Mouse (Mus musculus) forebrain, embryonic 11.5 days (tissue): ENCODE data around the gene Arhgef2. TPM values are rescaled to one million over a fixed set of nuclear protein-coding genes. Genes with fewer than 3 reads are reported as not detected.
A peak's percentile ranks its signal among the peaks of the same experiment; 100 is the strongest.
"Not testable (repeated sequence)": the region's sequence is repeated elsewhere in the genome, so short reads cannot be mapped to it uniquely, and the experiment has no call there.

Source experiments
- ATAC-seq: fragments of 200-750 bp; cut with Nextera tagmentation; replicated peaks from 2 replicates; pipeline ENCODE4 v1.8.0; 2017; ENCODE audit warnings: moderate TSS enrichment; ENCODE audit not compliant: low FRiP score
- DNase-seq: peaks from one replicate; pipeline ENCODE4 v3.0.0-alpha.2; 2017; ENCODE audit warnings: low spot score
- H3K27ac ChIP-seq: fragments of 300-500 bp; sonication (generic); 2 replicates; pipeline ENCODE4 v1.5.1; 2014; ENCODE audit warnings: low read depth, low read length
- H3K27me3 ChIP-seq: fragments of 300-500 bp; sonication (generic); 2 replicates; pipeline ENCODE4 v1.6.1; 2014; ENCODE audit warnings: mild to moderate bottlenecking, low read length, mixed read lengths; ENCODE audit not compliant: control insufficient read depth, insufficient read depth
- H3K36me3 ChIP-seq: fragments of 300-500 bp; sonication (generic); 2 replicates; pipeline ENCODE4 v1.6.1; 2014; ENCODE audit warnings: mild to moderate bottlenecking, low read length, moderate library complexity, mixed read lengths; ENCODE audit not compliant: control insufficient read depth, insufficient read depth
- H3K4me1 ChIP-seq: fragments of 300-500 bp; sonication (generic); replicated peaks from 2 replicates; pipeline ENCODE4 v1.6.1; 2014; ENCODE audit warnings: low read length, mixed read lengths; ENCODE audit not compliant: control insufficient read depth, insufficient read depth
- H3K4me2 ChIP-seq: fragments of 300-500 bp; sonication (generic); 2 replicates; pipeline ENCODE4 v1.6.1; 2014; ENCODE audit warnings: low read depth, mild to moderate bottlenecking, low read length, moderate library complexity, mixed read lengths; ENCODE audit not compliant: severe bottlenecking
- H3K4me3 ChIP-seq: fragments of 300-500 bp; sonication (generic); 2 replicates; pipeline ENCODE4 v1.5.1; 2014; ENCODE audit warnings: low read depth, low read length
- H3K9ac ChIP-seq: fragments of 300-500 bp; sonication (generic); 2 replicates; pipeline ENCODE4 v1.6.1; 2014; ENCODE audit warnings: low read length
- H3K9me3 ChIP-seq: fragments of 300-500 bp; sonication (generic); 2 replicates; pipeline ENCODE4 v1.6.1; 2016; ENCODE audit warnings: low read length, mixed read lengths; ENCODE audit not compliant: control insufficient read depth
- WGBS: fragments of 180-500 bp; shearing (Covaris S2); extraction: QIAGEN DNeasy Blood & Tissue Kit; methylation state at CpG from one replicate; pipeline ENCODE4 v1.1.7; 2014; 5-methylcytosine and 5-hydroxymethylcytosine counted together
- polyA plus RNA-seq: library from polyadenylated mRNA; unstranded; fragments of >200 nt; fragmentation: Nextera tagmentation; extraction: Ambion mirVana; gene quantifications from 2 replicates; pipeline ENCODE4 v1.2.1, GENCODE M21; 2014

Gene Arhgef2
- polyA plus RNA-seq, 1 experiment from 2014 or later = 123 TPM

GRCm38 (mm10) chr3:88593893-88594580, 11.7 kb upstream of the Arhgef2 start:
- DNase-seq (no peak), ATAC-seq (no peak)
- Histone ChIP-seq H3K4me1 (no peaks in the 10 kb centered on the region), H3K4me3 (no peak overlapping the region), H3K36me3 (no peaks in the 10 kb centered on the region), H3K9me3 (no peaks in the 10 kb centered on the region), H3K4me2 (no peak overlapping the region), H3K27me3 (no peaks in the 10 kb centered on the region), H3K27ac (no peak overlapping the region), H3K9ac (no peak overlapping the region)
- WGBS = 74% methylated on average over 10 of the region's 10 CpGs

GRCm38 (mm10) chr3:88596547-88596946, 9.2 kb upstream of the Arhgef2 start:
- WGBS = 76% methylated on average over 4 of the region's 4 CpGs

GRCm38 (mm10) chr3:88602466-88602865, 3.3 kb upstream of the Arhgef2 start:
- Histone ChIP-seq H3K9me3 (no peaks in the 10 kb centered on the region), H3K9ac (no peak overlapping the region), H3K4me2 (no peak overlapping the region), H3K36me3 (no peaks in the 10 kb centered on the region), H3K27ac (no peak overlapping the region), H3K4me1 (no peaks in the 10 kb centered on the region), H3K4me3 (no peak overlapping the region), H3K27me3 (no peaks in the 10 kb centered on the region)
- 73% methylated on average over 4 of the region's 4 CpGs for whole genome bisulfite sequencing
- ATAC-seq (no peak), DNase-seq (no peak)

More at GRCm38 (mm10) chr3:88596547-88596946, 9.2 kb upstream of the Arhgef2 start:
- H3K4me2 ChIP-seq, H3K36me3 ChIP-seq, ATAC-seq, H3K9me3 ChIP-seq, H3K4me1 ChIP-seq, DNase-seq, H3K27ac ChIP-seq, H3K27me3 ChIP-seq, H3K4me3 ChIP-seq, H3K9ac ChIP-seq: not testable (repeated sequence)

- no peak overlapping the region for H3K4me3 ChIP-seq
- H3K27me3 ChIP-seq = no peaks in the 10 kb centered on the region
- no peak overlapping the region for H3K4me2 ChIP-seq
- WGBS = 31% methylated on average over 6 of the region's 6 CpGs
- ATAC-seq (no peak), DNase-seq (peak; percentile 80)
- H3K4me1 ChIP-seq = 0 out of 2 replicates have a peak, but pooled peaks cover 3% of the 10 kb centered on the region
- no peak overlapping the region for H3K27ac ChIP-seq
- no peaks in the 10 kb centered on the region for H3K36me3 ChIP-seq
- H3K9me3 ChIP-seq = no peaks in the 10 kb centered on the region
- H3K9ac ChIP-seq = no peak overlapping the region
Measured at GRCm38 (mm10) chr3:88603714-88604161, 2.0 kb upstream of the Arhgef2 start.

GRCm38 (mm10) chr3:88604863-88605262, 903 bp upstream of the Arhgef2 start:
- WGBS = 89% methylated on average over 7 of the region's 7 CpGs
- Histone ChIP-seq H3K4me3 (no peak overlapping the region), H3K4me2 (no peak overlapping the region), H3K27ac (no peak overlapping the region), H3K36me3 (no peaks in the 10 kb centered on the region), H3K4me1 (0 out of 2 replicates have a peak, but pooled peaks cover 3% of the 10 kb centered on the region), H3K27me3 (no peaks in the 10 kb centered on the region), H3K9ac (no peak overlapping the region), H3K9me3 (no peaks in the 10 kb centered on the region)
- DNase-seq = no peak
- ATAC-seq = no peak

GRCm38 (mm10) chr3:88607065-88607757, 1.4 kb downstream of the Arhgef2 start:
- Histone ChIP-seq H3K36me3 (no peaks in the 10 kb centered on the region), H3K4me1 (0 out of 2 replicates have a peak, but pooled peaks cover 3% of the 10 kb centered on the region), H3K9me3 (no peaks in the 10 kb centered on the region), H3K27me3 (no peaks in the 10 kb centered on the region), H3K4me2 (peak overlapping the region; percentile 46), H3K27ac (no peak overlapping the region), H3K9ac (peak overlapping the region; percentile 30), H3K4me3 (peak overlapping the region; percentile 14; the same call in 1 of the 2 replicates)
- 0% methylated on average over 19 of the region's 20 CpGs for WGBS
- ATAC-seq = peak; percentile 92
- peak; percentile 95 for DNase-seq

- Histone ChIP-seq H3K4me1 (0 out of 2 replicates have a peak, but pooled peaks cover 3% of the 10 kb centered on the region), H3K27me3 (no peaks in the 10 kb centered on the region), H3K9me3 (no peaks in the 10 kb centered on the region), H3K36me3 (no peaks in the 10 kb centered on the region), H3K27ac (no peak overlapping the region), H3K4me2 (peak overlapping the region; percentile 46), H3K4me3 (peak overlapping the region; percentile 14; the same call in 1 of the 2 replicates), H3K9ac (peak overlapping the region; percentile 30)
- ATAC-seq (peak; percentile 55), DNase-seq (no peak)
- 24% methylated on average over 10 of the region's 10 CpGs for WGBS
Measured at GRCm38 (mm10) chr3:88607758-88608138, 2.0 kb downstream of the Arhgef2 start.

GRCm38 (mm10) chr3:88609066-88609465, 3.3 kb downstream of the Arhgef2 start:
- Histone ChIP-seq H3K27me3 (no peaks in the 10 kb centered on the region), H3K27ac (no peak overlapping the region), H3K4me1 (0 out of 2 replicates have a peak, but pooled peaks cover 3% of the 10 kb centered on the region), H3K4me2 (no peak overlapping the region), H3K36me3 (no peaks in the 10 kb centered on the region), H3K9ac (no peak overlapping the region), H3K4me3 (no peak overlapping the region), H3K9me3 (no peaks in the 10 kb centered on the region)
- no peak for DNase-seq
- ATAC-seq = no peak
- 82% methylated on average over 4 of the region's 4 CpGs for WGBS
